In the genomic region with DNA sequence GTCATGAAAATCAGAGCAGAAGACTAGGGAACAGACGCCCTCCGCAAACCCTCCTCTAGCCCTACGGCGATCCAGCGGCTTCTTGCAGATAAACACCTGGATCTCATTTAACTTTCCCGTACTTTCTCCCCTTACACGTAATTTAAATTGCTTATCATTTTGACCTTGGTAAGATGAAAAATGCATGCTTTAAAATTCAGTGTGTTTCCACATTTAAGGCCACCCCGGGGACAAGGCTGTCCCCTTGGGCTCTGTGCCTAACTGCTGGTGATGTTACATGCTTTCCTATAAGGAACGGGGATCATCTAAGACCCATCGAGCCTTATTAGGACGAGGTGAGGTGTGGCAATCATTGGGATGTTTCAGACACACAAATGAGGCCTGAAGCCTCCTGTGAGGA, we compare ENCODE assay signal across 17 mouse cellular contexts.
"Had no signal": no experiment of that assay in that cellular context is flagged by ENCODE, and none has a peak within 500 bp of the region (broad histone marks: within the 10 kb centered on the region; RNA-seq: fewer than 3 reads in every experiment).

No protein-coding gene starts in this region.

- H3K36me3 ChIP-seq: limb, embryonic 12.5 days; limb, embryonic 15.5 days; neural tube, embryonic 13.5 days had no signal

- H3K4me2 ChIP-seq: limb, embryonic 12.5 days; limb, embryonic 15.5 days; liver, embryonic 11.5 days; lung, embryonic 14.5 days; neural tube, embryonic 13.5 days had no signal

- H3K27ac ChIP-seq: limb, embryonic 12.5 days; limb, embryonic 15.5 days; liver, embryonic 14.5 days; macrophage; neural tube, embryonic 13.5 days had no signal

- H3K4me3 ChIP-seq: limb, embryonic 12.5 days; limb, embryonic 15.5 days; myocyte; neural tube, embryonic 13.5 days had no signal

- H3K27me3 ChIP-seq: limb, embryonic 15.5 days; neural tube, embryonic 13.5 days had no signal

- H3K9ac ChIP-seq: limb, embryonic 12.5 days; limb, embryonic 15.5 days; liver, embryonic 14.5 days; liver, postnatal 0 days; lung, embryonic 14.5 days; neural tube, embryonic 13.5 days had no signal

- H3K9me3 ChIP-seq: limb, embryonic 15.5 days; neural tube, embryonic 13.5 days had no signal

- ATAC-seq: liver, postnatal 0 days; lung, postnatal 0 days had no signal

- DNase-seq: kidney, adult 18-20 months; kidney, adult 9 months; kidney, postnatal 14 days; kidney, postnatal 4 days; left cerebral cortex, postnatal 4 days; liver, postnatal 0 days; lung, embryonic 14.5 days; thymus, adult 18-20 months; thymus, postnatal 36 days had no signal
